Mouse (Mus musculus): ENCODE measurements around the gene Ndst2. TPM values are rescaled to one million over a fixed set of nuclear protein-coding genes. Genes with fewer than 3 reads are reported as not detected.

Gene Ndst2
- total and polyA plus RNA-seq, 3 experiments: 24.6 to 35.9 (median 25.0) TPM

DNA sequence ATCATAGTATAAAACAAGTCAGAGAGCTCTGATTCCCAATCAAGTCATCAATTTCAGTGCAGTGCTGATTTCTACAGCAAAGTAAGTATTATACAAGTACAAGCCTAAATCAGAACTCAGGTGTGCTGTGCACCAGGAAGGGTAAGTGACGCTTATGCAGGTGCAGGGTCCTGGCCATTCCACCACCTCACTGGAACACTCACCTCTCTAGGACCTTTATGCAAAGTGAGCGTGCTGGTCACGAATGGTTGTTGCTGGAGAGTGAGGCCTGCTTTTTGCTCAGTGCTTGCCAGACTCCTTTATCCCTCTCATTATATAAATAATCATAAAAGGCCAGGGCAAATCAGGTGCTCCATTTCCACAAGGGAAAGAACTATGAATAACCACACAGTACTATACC is 34.0 kb downstream of the Ndst2 start:
- DNase-seq: no peak

DNA sequence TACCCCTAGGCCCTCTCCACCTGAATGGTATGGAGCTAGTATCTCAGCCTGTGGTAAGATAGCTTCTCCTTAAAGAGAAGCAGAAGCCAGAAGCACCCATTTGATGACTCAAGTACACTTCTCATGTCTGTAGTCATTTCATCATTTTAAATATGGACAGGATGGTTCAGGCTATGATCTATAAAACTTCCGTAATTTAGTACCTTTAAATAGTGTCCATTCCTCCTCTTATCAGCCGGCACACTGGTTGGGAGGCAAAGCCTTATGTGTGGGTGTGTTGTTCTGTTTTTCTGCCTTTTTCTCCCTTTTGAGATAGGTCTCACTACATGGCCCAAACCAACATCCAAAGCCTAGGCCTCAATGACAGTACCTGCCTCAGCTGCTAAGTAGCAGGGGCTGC is 35.8 kb downstream of the Ndst2 start:
- DNase-seq: no peak

GRCm38 (mm10) chr14:20696986-20697385 is 37.4 kb downstream of the Ndst2 start:
- DNase-seq: peak; percentile 48

DNA sequence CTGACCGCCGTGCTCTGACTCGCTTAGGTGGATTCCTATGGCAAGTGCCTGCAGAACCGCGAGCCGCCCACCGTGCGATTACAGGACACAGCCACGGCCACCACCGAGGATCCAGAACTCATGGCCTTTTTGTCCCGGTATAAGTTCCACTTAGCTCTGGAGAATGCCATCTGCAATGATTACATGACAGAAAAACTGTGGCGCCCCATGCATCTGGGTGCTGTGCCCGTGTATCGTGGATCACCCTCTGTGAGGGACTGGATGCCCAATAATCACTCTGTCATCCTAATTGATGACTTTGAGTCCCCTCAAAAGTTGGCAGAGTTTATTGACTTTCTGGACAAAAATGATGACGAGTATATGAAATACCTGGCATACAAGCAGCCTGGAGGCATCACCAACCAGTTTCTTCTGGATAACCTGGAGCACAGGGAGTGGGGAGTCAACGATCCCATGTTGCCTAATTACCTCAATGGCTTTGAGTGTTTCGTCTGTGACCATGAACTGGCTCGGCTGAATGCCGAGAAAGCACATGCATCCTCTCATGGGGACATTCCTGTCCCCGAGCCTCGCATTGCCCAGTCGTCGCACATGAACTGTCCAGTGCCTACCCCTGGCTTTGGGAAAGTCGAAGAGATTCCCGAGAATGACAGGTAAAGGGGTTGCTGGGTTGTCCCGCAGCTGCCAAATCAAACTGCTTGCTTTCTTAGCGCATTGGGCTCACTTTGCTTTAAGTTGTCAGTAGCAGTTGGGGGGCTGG is 38.4 kb downstream of the Ndst2 start:
- DNase-seq: peak; percentile 43

- DNase-seq: peak; percentile 93
These were observed 39.2 kb downstream of the Ndst2 start, which contains the start of gene Fut11 for GRCm38 (mm10) chr14:20694884-20695760. Fut11 (plus strand) TSS chr14:20694968.

DNA sequence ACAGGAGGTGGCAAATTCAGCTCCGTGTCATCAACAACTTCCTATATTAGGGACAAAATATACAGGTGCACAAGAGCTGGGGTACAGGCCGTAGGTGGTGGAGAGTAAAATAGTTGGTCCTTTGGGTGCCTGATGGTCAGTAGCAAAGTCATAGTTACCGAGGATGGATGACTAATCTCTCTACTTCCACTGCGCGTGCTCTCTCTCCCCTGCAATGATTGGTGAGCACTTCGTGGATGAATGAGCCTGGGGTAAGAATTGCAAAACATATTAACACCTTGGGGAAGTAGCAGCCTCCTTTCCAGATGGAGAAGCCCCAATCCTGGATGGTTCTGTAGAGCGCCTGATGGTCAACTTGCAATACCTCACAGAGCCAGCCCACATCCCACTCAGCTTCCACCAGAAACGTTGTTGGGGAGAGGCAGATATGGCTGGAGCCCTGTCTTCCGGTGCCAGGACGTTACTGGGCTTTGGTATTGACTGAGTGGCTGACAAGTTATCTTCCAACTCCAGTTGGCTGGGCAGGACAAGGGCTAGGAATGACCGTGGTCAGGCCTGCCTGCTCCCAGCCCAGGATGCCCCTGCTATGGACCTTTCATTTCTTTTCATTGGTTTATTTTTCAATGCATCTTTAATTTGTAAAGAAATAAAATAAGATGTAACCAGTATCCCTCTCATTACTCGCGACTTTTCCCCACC is 40.0 kb downstream of the Ndst2 start:
- no peak for DNase-seq

GRCm38 (mm10) chr14:20693589-20694101 is 40.7 kb downstream of the Ndst2 start:
- DNase-seq: no peak

DNA sequence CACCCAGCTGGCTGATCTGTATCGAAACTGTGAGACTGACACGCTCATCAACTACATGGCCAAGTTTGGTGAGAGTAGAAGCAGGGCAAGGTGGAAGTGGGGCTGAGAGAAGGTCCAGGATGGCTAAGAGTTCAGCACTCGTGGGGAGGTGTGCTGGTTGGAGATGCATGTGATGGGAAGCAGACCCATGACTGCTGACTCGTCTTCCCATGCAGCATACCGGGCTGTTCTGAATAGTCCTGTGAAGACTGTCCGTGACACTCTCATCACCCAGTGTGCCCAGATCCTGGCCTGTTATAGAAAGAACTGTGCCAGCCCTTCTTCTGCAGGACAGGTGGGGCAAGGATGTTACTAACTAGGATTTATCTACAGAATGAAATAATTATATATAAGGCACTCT is 42.6 kb downstream of the Ndst2 start:
- DNase-seq: no peak

- DNase-seq: no peak
These were observed 45.4 kb downstream of the Ndst2 start for GRCm38 (mm10) chr14:20689009-20689408.

GRCm38 (mm10) chr14:20686576-20686975 is 47.8 kb downstream of the Ndst2 start:
- DNase-seq: no peak

GRCm38 (mm10) chr14:20682498-20682897 is 51.9 kb downstream of the Ndst2 start:
- no peak for DNase-seq

DNA sequence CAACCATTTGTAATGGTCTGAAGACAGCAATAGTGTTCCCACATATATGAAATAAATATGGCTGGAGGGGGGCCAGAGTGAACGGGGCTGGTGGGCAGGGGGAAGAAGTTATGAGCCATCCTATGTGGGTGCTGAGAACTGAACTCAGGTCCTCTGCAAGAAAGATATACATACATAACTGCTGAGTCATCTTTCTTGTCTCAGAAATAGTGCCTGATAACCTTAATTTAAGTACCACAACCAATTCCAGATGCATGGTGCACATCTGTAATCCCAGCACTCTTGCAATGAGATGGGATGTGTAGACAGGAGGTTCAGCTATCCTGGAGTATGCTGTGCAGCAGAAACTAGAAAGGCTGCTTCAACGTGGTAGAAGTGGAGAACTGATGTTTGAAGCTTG is 52.6 kb downstream of the Ndst2 start:
- no peak for DNase-seq

DNA sequence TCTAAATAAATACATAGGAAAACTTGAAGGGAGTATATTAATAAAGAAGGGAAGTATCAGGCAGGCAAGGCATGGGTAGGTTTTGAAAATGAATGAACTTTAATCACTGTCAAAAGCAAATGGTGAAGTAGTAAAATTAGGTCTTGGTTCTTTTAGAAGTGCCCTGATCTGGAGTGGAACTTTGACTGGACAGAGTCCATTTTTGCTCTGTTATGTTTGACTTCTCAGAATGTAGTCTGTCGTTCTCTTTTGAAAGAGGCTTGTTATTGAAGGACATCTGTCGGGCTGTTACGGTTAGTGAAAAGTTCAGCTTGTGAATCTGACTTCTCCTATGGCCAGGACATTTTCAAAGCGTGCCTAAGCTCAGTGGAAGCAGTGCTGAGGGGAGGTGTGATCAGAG is 56.5 kb downstream of the Ndst2 start:
- DNase-seq: no peak

DNA sequence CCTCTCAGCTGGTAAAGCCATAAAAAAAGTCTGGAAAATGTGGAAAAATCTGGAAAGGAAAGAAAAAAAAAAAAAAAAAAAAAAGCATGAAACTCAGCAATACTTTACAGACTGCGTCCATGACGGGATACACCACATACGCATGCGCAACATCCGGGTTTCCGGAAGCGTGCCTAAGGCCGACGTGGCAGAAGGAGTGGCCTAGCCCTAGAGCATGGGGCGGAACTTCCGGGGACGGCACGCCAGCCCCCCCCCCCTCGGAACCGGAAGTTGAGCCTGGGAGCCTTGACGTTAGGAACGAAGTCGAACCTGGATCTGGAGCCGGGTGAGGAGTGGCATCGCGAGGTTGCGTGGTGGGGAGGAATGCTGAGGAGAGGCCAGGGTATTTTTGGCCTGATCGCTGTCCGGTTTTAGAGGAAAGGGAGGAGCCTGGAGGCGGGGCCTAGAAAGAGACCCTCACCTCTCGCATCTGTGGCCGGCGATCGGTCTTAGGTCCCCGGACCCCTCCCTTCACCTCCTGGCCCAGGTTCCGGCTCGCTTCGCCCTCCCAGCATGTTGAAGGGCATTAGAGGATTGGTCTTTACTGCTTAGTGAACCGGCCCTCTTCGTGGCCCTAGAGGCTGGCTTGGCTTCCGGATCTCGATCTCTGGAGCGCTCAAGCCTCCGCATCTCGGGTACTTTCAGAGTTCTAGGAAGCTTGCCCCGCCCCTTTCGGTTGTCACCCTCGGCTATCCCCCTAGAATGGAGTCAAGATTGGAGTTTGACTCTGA is 60.1 kb downstream of the Ndst2 start, which contains the start of gene Sec24c:
Gene Sec24c, plus strand, starts transcription at position 245 of the 770 bp plus-strand sequence.
- DNase-seq: peak; percentile 97

- no peak for DNase-seq
These were observed 60.7 kb downstream of the Ndst2 start for GRCm38 (mm10) chr14:20673735-20674063.

Small RNA genes within 50 kb of the gene (microRNA-seq; reads per million reads assigned to microRNA genes)
- gene Mir6946: 0.41 to 0.88 reads per million in 2 experiments

Other genes starting within 250 kb of the Ndst2 start
- under 1 TPM; 0.21 to 0.61 TPM for gene Mss51, start 237.7 kb downstream of the Ndst2 start, total RNA-seq (2021)
- gene Mss51, start 237.7 kb downstream of the Ndst2 start, polyA plus RNA-seq (2012; rRNA removed): 0.07 and 0.10 TPM in 2 replicates
- gene Ppp3cb, start 188.0 kb downstream of the Ndst2 start, total RNA-seq (2021): 10 to 100 TPM; 55.2 to 71.6 TPM
- gene Ppp3cb, start 188.0 kb downstream of the Ndst2 start, polyA plus RNA-seq (2012; rRNA removed): 2.1 and 2.8 TPM in 2 replicates
- 10 to 100 TPM; 11.3 to 12.1 TPM for gene Usp54, start 93.5 kb downstream of the Ndst2 start, total RNA-seq (2021)
- 4.7 and 5.6 TPM in 2 replicates for gene Usp54, start 93.5 kb downstream of the Ndst2 start, polyA plus RNA-seq (2012; rRNA removed)
- not detected for gene Myoz1, start 78.0 kb downstream of the Ndst2 start, total RNA-seq (2021)
- gene Myoz1, start 78.0 kb downstream of the Ndst2 start, polyA plus RNA-seq (2012; rRNA removed): not detected in 2 replicates
- under 1 TPM; 0.17 to 0.35 TPM for gene Synpo2l, start 66.2 kb downstream of the Ndst2 start, total RNA-seq (2021)
- 0.13 and 0.35 TPM in 2 replicates for gene Synpo2l, start 66.2 kb downstream of the Ndst2 start, polyA plus RNA-seq (2012; rRNA removed)
- 100 to 1,000 TPM; 109 to 142 TPM for gene Sec24c, start 60.3 kb downstream of the Ndst2 start, total RNA-seq (2021)
- 283 and 329 TPM in 2 replicates for gene Sec24c, start 60.3 kb downstream of the Ndst2 start, polyA plus RNA-seq (2012; rRNA removed)
- 10 to 100 TPM; 15.5 to 18.0 TPM for gene Fut11, start 39.6 kb downstream of the Ndst2 start, total RNA-seq (2021)
- 47.8 and 51.2 TPM in 2 replicates for gene Fut11, start 39.6 kb downstream of the Ndst2 start, polyA plus RNA-seq (2012; rRNA removed)
- 10 to 100 TPM; 66.6 to 93.6 TPM for gene Chchd1, start 31.6 kb downstream of the Ndst2 start, total RNA-seq (2021)
- gene Chchd1, start 31.6 kb downstream of the Ndst2 start, polyA plus RNA-seq (2012; rRNA removed): 5.9 and 8.5 TPM in 2 replicates
- 100 to 1,000 TPM in 1 of 2 experiments, 10 to 100 TPM in 1; 95.8 to 128 TPM for gene Zswim8, start 27.0 kb downstream of the Ndst2 start, total RNA-seq (2021)
- gene Zswim8, start 27.0 kb downstream of the Ndst2 start, polyA plus RNA-seq (2012; rRNA removed): 279 and 287 TPM in 2 replicates
- gene Camk2g, start 59.5 kb upstream of the Ndst2 start, total RNA-seq (2021): 10 to 100 TPM; 51.4 to 67.7 TPM
- gene Camk2g, start 59.5 kb upstream of the Ndst2 start, polyA plus RNA-seq (2012; rRNA removed): 41.7 and 42.8 TPM in 2 replicates
- 10 to 100 TPM; 31.2 to 64.4 TPM for gene Plau, start 102.1 kb upstream of the Ndst2 start, total RNA-seq (2021)
- 1.8 and 1.9 TPM in 2 replicates for gene Plau, start 102.1 kb upstream of the Ndst2 start, polyA plus RNA-seq (2012; rRNA removed)
- 100 to 1,000 TPM in 1 of 2 experiments, 10 to 100 TPM in 1; 69.9 to 122 TPM for gene Vcl, start 194.8 kb upstream of the Ndst2 start, total RNA-seq (2021)
- 31.1 and 36.4 TPM in 2 replicates for gene Vcl, start 194.8 kb upstream of the Ndst2 start, polyA plus RNA-seq (2012; rRNA removed)